Mouse (Mus musculus): ENCODE measurements around the gene Slc25a22.

DNA sequence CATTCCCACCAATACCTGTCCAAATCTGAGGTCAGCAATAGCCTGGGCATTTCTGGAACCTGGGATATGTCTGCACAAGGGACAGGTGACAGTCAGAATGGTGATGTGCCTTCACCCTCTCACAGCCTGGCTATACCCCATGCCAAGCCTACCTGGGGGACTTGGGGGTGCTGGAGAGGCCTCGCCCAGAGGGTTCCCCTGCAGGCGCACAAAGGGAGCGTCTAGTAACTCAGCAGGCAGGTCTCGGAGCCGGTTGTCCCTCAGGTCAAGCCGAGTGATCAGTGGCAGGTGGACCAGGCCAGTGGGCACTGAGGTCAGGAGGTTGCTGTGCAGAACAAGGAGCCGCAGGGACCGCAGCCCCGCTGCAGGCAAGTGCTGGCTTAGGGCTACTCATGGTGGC, 3.8 kb upstream of the Slc25a22 start:
- no peak for TF ChIP-seq CTCF (IDR thresholded peaks at IDR 0.05; ENCODE audit: low read depth)
- TF ChIP-seq EP300 (IDR thresholded peaks at IDR 0.05; ENCODE audit: low read depth), result no peak

Measured in liver, embryonic 14.5 days (tissue).